Mouse (Mus musculus): ENCODE results near the gene Fam214a.

GRCm38 (mm10) chr9:74946713-74947402, 5.8 kb upstream of the Fam214a start:
- TF ChIP-seq POLR2A (IDR thresholded peaks at IDR 0.05; ENCODE audit: low read depth, low read length) (no peak), CTCF (IDR thresholded peaks at IDR 0.05; ENCODE audit: extremely low read depth, insufficient read depth, insufficient read length, insufficient replicate concordance) (no peak)
